Comparison of ENCODE assay signal across 14 mouse cellular contexts in the genomic region with DNA sequence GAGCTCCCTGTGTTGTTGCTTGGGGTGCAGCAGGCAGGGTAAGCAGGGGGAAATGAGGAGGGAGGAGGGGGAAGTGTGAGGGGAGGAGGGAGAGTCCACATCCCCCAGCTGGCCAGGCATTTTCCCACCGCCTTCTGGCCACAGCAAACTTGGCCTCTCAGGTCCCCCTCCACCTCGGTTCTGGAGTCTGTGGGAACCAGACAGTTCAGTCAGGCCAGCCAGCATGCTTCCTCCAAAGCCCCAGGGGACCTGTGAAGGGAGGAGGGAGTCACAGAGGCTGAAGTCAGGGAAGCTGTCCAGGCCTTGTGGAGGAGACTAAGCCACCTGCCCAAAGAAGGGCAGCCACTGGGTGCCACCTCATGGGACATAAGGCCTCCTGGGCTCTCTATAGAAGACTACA. TPM values are rescaled to one million over a fixed set of nuclear protein-coding genes. Genes with fewer than 3 reads are reported as not detected.
DNase-seq lines count a peak whose midpoint lies in the region; ATAC-seq and TF ChIP-seq lines count a peak whose summit lies in the region.
"Had no signal": no experiment of that assay in that cellular context is flagged by ENCODE, and none has a peak within 500 bp of the region (broad histone marks: within the 10 kb centered on the region; RNA-seq: fewer than 3 reads in every experiment).

No protein-coding gene starts in this region.

- no peaks in the 10 kb centered on the region for H3K36me3 ChIP-seq in liver, adult 2 months (ENCODE audit: control insufficient read depth, insufficient read depth, low read length)
- H3K36me3 ChIP-seq in liver, embryonic 12.5 days = no peaks in the 10 kb centered on the region
- H3K36me3 ChIP-seq: embryonic facial prominence, embryonic 15.5 days; hindbrain, embryonic 15.5 days; midbrain, embryonic 13.5 days had no signal

- peaks cover 3% of the 10 kb centered on the region; the same call in 1 of the 2 replicates for H3K4me1 ChIP-seq in liver, adult 2 months (ENCODE audit: control insufficient read depth, insufficient read depth, low read length)
- peaks cover 11% of the 10 kb centered on the region; the same call in 1 of the 2 replicates for H3K4me1 ChIP-seq in liver, embryonic 12.5 days
- peaks cover 27% of the 10 kb centered on the region for H3K4me1 ChIP-seq in embryonic fibroblast, embryonic 13.5 days (ENCODE audit: control insufficient read depth, insufficient read depth, low read length)
- H3K4me1 ChIP-seq: hindbrain, embryonic 15.5 days; midbrain, embryonic 13.5 days had no signal

- 54% methylated on average over 2 of the region's 2 CpGs for WGBS in liver, adult 2 months
- WGBS in liver, embryonic 12.5 days (ENCODE audit: insufficient replicate concordance) = 31% methylated on average over 2 of the region's 2 CpGs

- H3K4me2 ChIP-seq in liver, embryonic 12.5 days = no peak overlapping the region
- H3K4me2 ChIP-seq: embryonic facial prominence, embryonic 15.5 days; hindbrain, embryonic 15.5 days; midbrain, embryonic 13.5 days had no signal

- no peak for ATAC-seq in liver, embryonic 12.5 days
- no peak for ATAC-seq in inflammation-experienced regulatory T-cells, adult 6 months
- ATAC-seq: midbrain, embryonic 13.5 days had no signal

- intact Hi-C loops in heart, postnatal 10 days (cut with DNase I) = no loop called here

- DNase-seq in liver, adult 2 months (ENCODE audit: extremely low read depth, low read depth, low spot score) = no peak
- peak; percentile 81 to 83 for DNase-seq in heart, postnatal 10 days
- DNase-seq in lung, postnatal 10 days = peak; percentile 66
- no peak for DNase-seq in urinary bladder, adult 2 months (ENCODE audit: low spot score)
- no peak for DNase-seq in right cerebral cortex, postnatal 10 days (ENCODE audit: low spot score in 2 of 2)
- DNase-seq: adrenal gland, postnatal 10 days; cerebellum, adult 2 months had no signal

- no peak for TF ChIP-seq CTCF in liver, adult 2 months (IDR thresholded peaks at IDR 0.05; ENCODE audit: low read depth, low read length)
- TF ChIP-seq CTCF in embryonic fibroblast, embryonic 13.5 days (IDR thresholded peaks at IDR 0.05; ENCODE audit: borderline replicate concordance, insufficient read depth, low read length) = no peak

- H3K9ac ChIP-seq in liver, adult 2 months (ENCODE audit: low read depth, low read length) = no peak overlapping the region
- no peak overlapping the region for H3K9ac ChIP-seq in liver, embryonic 12.5 days
- H3K9ac ChIP-seq: embryonic facial prominence, embryonic 15.5 days; hindbrain, embryonic 15.5 days; midbrain, embryonic 13.5 days had no signal

- H3K27ac ChIP-seq in liver, adult 2 months (replicated peaks; ENCODE audit: insufficient read depth, low read depth, low read length) = peak overlapping the region; percentile 35; the same call in 1 of the 2 replicates
- H3K27ac ChIP-seq in liver, embryonic 12.5 days = no peak overlapping the region
- H3K27ac ChIP-seq in embryonic fibroblast, embryonic 13.5 days (ENCODE audit: insufficient read depth, low read length) = peak overlapping the region; percentile 96
- H3K27ac ChIP-seq: embryonic facial prominence, embryonic 15.5 days; hindbrain, embryonic 15.5 days; midbrain, embryonic 13.5 days had no signal

- no peak for TF ChIP-seq POLR2A in liver, adult 2 months (IDR thresholded peaks at IDR 0.05; ENCODE audit: extremely low read depth, insufficient read depth, low read length)
- no peak for TF ChIP-seq POLR2A in embryonic fibroblast, embryonic 13.5 days (IDR thresholded peaks at IDR 0.05; ENCODE audit: low read depth, low read length)

- no peaks in the 10 kb centered on the region for H3K9me3 ChIP-seq in liver, embryonic 12.5 days (replicated peaks)
- H3K9me3 ChIP-seq: embryonic facial prominence, embryonic 15.5 days; hindbrain, embryonic 15.5 days; midbrain, embryonic 13.5 days had no signal

- no peaks in the 10 kb centered on the region for H3K27me3 ChIP-seq in liver, adult 2 months (ENCODE audit: control insufficient read depth, insufficient read depth, low read length)
- H3K27me3 ChIP-seq in liver, embryonic 12.5 days (replicated peaks) = peaks cover 3% of the 10 kb centered on the region; the same call in 1 of the 2 replicates
- H3K27me3 ChIP-seq: embryonic facial prominence, embryonic 15.5 days; hindbrain, embryonic 15.5 days; midbrain, embryonic 13.5 days had no signal

- no peak overlapping the region; the same call in 1 of the 2 replicates for H3K4me3 ChIP-seq in liver, adult 2 months (ENCODE audit: insufficient read depth, low read depth, low read length)
- no peak overlapping the region for H3K4me3 ChIP-seq in liver, embryonic 12.5 days
- H3K4me3 ChIP-seq in embryonic fibroblast, embryonic 13.5 days (ENCODE audit: insufficient read depth, low read length) = no peak overlapping the region
- H3K4me3 ChIP-seq: embryonic facial prominence, embryonic 15.5 days; hindbrain, embryonic 15.5 days; midbrain, embryonic 13.5 days had no signal

- no peaks in the 10 kb centered on the region for H3K79me2 ChIP-seq in liver, adult 2 months (ENCODE audit: control insufficient read depth, insufficient read depth, low read length)

RNA-seq across cellular contexts. Expression of a gene that starts 2.7 kb away (rescaled TPM):
- 0.34 TPM in 1 of 2 replicates, not detected in the other for total RNA-seq in liver, adult 2 months (2014; rRNA removed)
- polyA plus RNA-seq in liver, adult 2 months (2012; rRNA removed) = 1.1 and 1.6 TPM in 2 replicates
- 0.13 TPM in 1 of 2 replicates, not detected in the other for polyA plus RNA-seq in liver, embryonic 12.5 days (2016; fragmentation: Nextera tagmentation; extraction: Ambion mirVana)
- polyA plus RNA-seq in embryonic fibroblast, embryonic 13.5 days (2011; ENCODE audit: insufficient read length, low read depth, missing spikeins) = 12.2 and 30.1 TPM in 2 replicates
- 10 to 100 TPM in 1 of 2 experiments, 1 to 10 TPM in 1; 9.7 to 10.1 TPM for total RNA-seq in heart, postnatal 10 days (2021)
- not detected for polyA plus RNA-seq in inflammation-experienced regulatory T-cells, adult 6 months (2017; shearing (Covaris generic))
- 1.3 and 1.9 TPM in 2 replicates for polyA plus RNA-seq in urinary bladder, adult 2 months (2012; rRNA removed)

RNA-seq across cellular contexts. Expression of a gene that starts 19.1 kb away (rescaled TPM):
- 0.09 TPM in 1 of 2 replicates, not detected in the other for total RNA-seq in liver, adult 2 months (2014; rRNA removed)
- polyA plus RNA-seq in liver, adult 2 months (2012; rRNA removed) = not detected in 2 replicates
- polyA plus RNA-seq in liver, embryonic 12.5 days (2016; fragmentation: Nextera tagmentation; extraction: Ambion mirVana) = not detected in 2 replicates
- 0.93 and 1.1 TPM in 2 replicates for polyA plus RNA-seq in embryonic fibroblast, embryonic 13.5 days (2011; ENCODE audit: insufficient read length, low read depth, missing spikeins)
- under 1 TPM; 0.25 to 0.38 TPM for total RNA-seq in heart, postnatal 10 days (2021)
- not detected for polyA plus RNA-seq in inflammation-experienced regulatory T-cells, adult 6 months (2017; shearing (Covaris generic))
- 0.34 and 0.63 TPM in 2 replicates for polyA plus RNA-seq in urinary bladder, adult 2 months (2012; rRNA removed)
- polyA plus RNA-seq: cerebellum, adult 2 months; limb, embryonic 11.5 days had no signal

RNA-seq across cellular contexts. Expression of a gene that starts 21.2 kb away (rescaled TPM):
- total RNA-seq in liver, adult 2 months (2014; rRNA removed) = not detected in 2 replicates
- not detected in 2 replicates for polyA plus RNA-seq in liver, adult 2 months (2012; rRNA removed)
- polyA plus RNA-seq in liver, embryonic 12.5 days (2016; fragmentation: Nextera tagmentation; extraction: Ambion mirVana) = not detected in 2 replicates
- polyA plus RNA-seq in embryonic fibroblast, embryonic 13.5 days (2011; ENCODE audit: insufficient read length, low read depth, missing spikeins) = 2.2 and 3.5 TPM in 2 replicates
- under 1 TPM; 0.15 to 0.65 TPM for total RNA-seq in heart, postnatal 10 days (2021)
- polyA plus RNA-seq in inflammation-experienced regulatory T-cells, adult 6 months (2017; shearing (Covaris generic)) = not detected
- 0.13 and 0.61 TPM in 2 replicates for polyA plus RNA-seq in urinary bladder, adult 2 months (2012; rRNA removed)

RNA-seq across cellular contexts. Expression of a gene that starts 32.0 kb away (rescaled TPM):
- total RNA-seq in liver, adult 2 months (2014; rRNA removed) = 0.20 TPM in 1 of 2 replicates, not detected in the other
- 0.11 and 0.19 TPM in 2 replicates for polyA plus RNA-seq in liver, adult 2 months (2012; rRNA removed)
- 0.14 and 0.15 TPM in 2 replicates for polyA plus RNA-seq in liver, embryonic 12.5 days (2016; fragmentation: Nextera tagmentation; extraction: Ambion mirVana)
- not detected in 2 replicates for polyA plus RNA-seq in embryonic fibroblast, embryonic 13.5 days (2011; ENCODE audit: insufficient read length, low read depth, missing spikeins)
- total RNA-seq in heart, postnatal 10 days (2021) = not detected
- polyA plus RNA-seq in inflammation-experienced regulatory T-cells, adult 6 months (2017; shearing (Covaris generic)) = 1 to 10 TPM in 2 of 3 experiments, under 1 TPM in 1; 0.92 to 1.6 (median 1.0) TPM
- 0.04 and 0.12 TPM in 2 replicates for polyA plus RNA-seq in urinary bladder, adult 2 months (2012; rRNA removed)

Comparison
In these comparisons a context has a peak if more than half of its experiments do, and no peak if none do; other contexts are left out.
1. DNase-seq: peak in heart, postnatal 10 days (2 of 2) and lung, postnatal 10 days (single experiment); none in liver, adult 2 months (single experiment), urinary bladder, adult 2 months (single experiment) and right cerebral cortex, postnatal 10 days (0 of 2).